Mouse (Mus musculus): ENCODE data around the gene Ccdc40.

GRCm38 (mm10) chr11:119307658-119307867, 79.2 kb downstream of the Ccdc40 start, which contains the start of gene Card14:
- no peak for TF ChIP-seq CTCF (IDR thresholded peaks at IDR 0.05; ENCODE audit: borderline replicate concordance, control insufficient read depth, extremely low read depth, insufficient read depth, low read length, poor library complexity)
- TF ChIP-seq POLR2A (IDR thresholded peaks at IDR 0.05; ENCODE audit: control insufficient read depth, extremely low read depth, insufficient read depth, low read length, poor library complexity) = no peak
